Mouse (Mus musculus) forebrain, postnatal 0 days (tissue): ENCODE results near the gene Cdhr4. TPM values are rescaled to one million over a fixed set of nuclear protein-coding genes. Genes with fewer than 3 reads are reported as not detected.

ENCODE experiments used
- ATAC-seq: fragments of 200-750 bp; cut with Nextera tagmentation; 2 replicates; pipeline ENCODE4 v1.8.0; 2017; ENCODE audit warnings: mild to moderate bottlenecking, moderate library complexity
- DNase-seq: peaks from one replicate; pipeline ENCODE4 v3.0.0-alpha.2; 2015
- H3K27ac ChIP-seq: fragments of 300-500 bp; sonication (generic); 2 replicates; pipeline ENCODE4 v1.5.1; 2014; ENCODE audit warnings: low read depth, mild to moderate bottlenecking, antibody characterized with exemption, low read length, moderate library complexity, mixed read lengths
- H3K27me3 ChIP-seq: fragments of 300-500 bp; sonication (generic); 2 replicates; pipeline ENCODE4 v1.6.1; 2014; ENCODE audit warnings: mild to moderate bottlenecking, low read length, mixed read lengths; ENCODE audit not compliant: insufficient read depth
- H3K36me3 ChIP-seq: fragments of 300-500 bp; sonication (generic); 2 replicates; pipeline ENCODE4 v1.6.1; 2014; ENCODE audit warnings: mild to moderate bottlenecking, moderate library complexity; ENCODE audit not compliant: insufficient read depth
- H3K4me1 ChIP-seq: fragments of 300-500 bp; sonication (generic); 2 replicates; pipeline ENCODE4 v1.6.1; 2014; ENCODE audit warnings: antibody characterized with exemption; ENCODE audit not compliant: insufficient read depth
- H3K4me2 ChIP-seq: fragments of 300-500 bp; sonication (generic); 2 replicates; pipeline ENCODE4 v1.6.1; 2014; ENCODE audit warnings: low read depth, mild to moderate bottlenecking, moderate library complexity
- H3K4me3 ChIP-seq: fragments of 300-500 bp; sonication (generic); 2 replicates; pipeline ENCODE4 v1.5.1; 2014; ENCODE audit warnings: low read depth, low read length, mixed read lengths
- H3K9ac ChIP-seq: fragments of 300-500 bp; sonication (generic); 2 replicates; pipeline ENCODE4 v1.6.1; 2014; ENCODE audit warnings: mild to moderate bottlenecking
- H3K9me3 ChIP-seq: fragments of 300-500 bp; sonication (generic); 2 replicates; pipeline ENCODE4 v1.6.1; 2016; ENCODE audit warnings: low read length
- CTCF ChIP-seq: sonication (generic); IDR thresholded peaks from 2 replicates; pipeline ENCODE4 v1.5.1; 2016; ENCODE audit warnings: antibody characterized with exemption, control low read depth, low read depth
- WGBS: fragments of 180-500 bp; shearing (Covaris S2); extraction: QIAGEN DNeasy Blood & Tissue Kit; methylation state at CpG from one replicate; pipeline ENCODE4 v1.1.7; 2014; 5-methylcytosine and 5-hydroxymethylcytosine counted together
- polyA plus RNA-seq: library from polyadenylated mRNA; unstranded; fragments of >200 nt; fragmentation: Nextera tagmentation; extraction: Ambion mirVana; gene quantifications from 2 replicates; pipeline ENCODE4 v1.2.1, GENCODE M21; 2015
- total RNA-seq: library from RNA; depleted of rRNA; stranded (reverse); fragments of >200 nt; gene quantifications from 2 replicates; pipeline ENCODE4 v1.2.3, GENCODE M21; 2014

Cdhr4 gene
- total and polyA plus RNA-seq, 2 experiments from 2014 or later: 0.38 to 4.4 TPM

- WGBS: 62% methylated on average over 9 of the region's 9 CpGs
- Histone ChIP-seq H3K4me3 (peak overlapping the region; percentile 64; the same call in 1 of the 2 replicates), H3K4me1 (peaks cover 5% of the 10 kb centered on the region; the same call in 1 of the 2 replicates), H3K27ac (no peak overlapping the region), H3K9me3 (no peaks in the 10 kb centered on the region), H3K4me2 (peak overlapping the region; percentile 91), H3K27me3 (no peaks in the 10 kb centered on the region), H3K9ac (peak overlapping the region; percentile 55), H3K36me3 (no peaks in the 10 kb centered on the region)
- no peak for TF ChIP-seq CTCF
- DNase-seq (no peak), ATAC-seq (no peak)
Measured at GRCm38 (mm10) chr9:107984754-107985055, 7.6 kb upstream of the Cdhr4 start.

- Histone ChIP-seq H3K9me3 (no peaks in the 10 kb centered on the region), H3K4me1 (peaks cover 5% of the 10 kb centered on the region; the same call in 1 of the 2 replicates), H3K9ac (peak within 1 kb of the TSS; percentile 55), H3K36me3 (no peaks in the 10 kb centered on the region), H3K4me3 (peak within 1 kb of the TSS; percentile 64), H3K4me2 (peak within 1 kb of the TSS; percentile 91), H3K27me3 (no peaks in the 10 kb centered on the region), H3K27ac (peak within 1 kb of the TSS; percentile 58; the same call in 1 of the 2 replicates)
- ATAC-seq (peak; percentile 79), DNase-seq (peak; percentile 73)
- 2% methylated on average over 52 of the region's 58 CpGs for WGBS
- peak; percentile 30 for TF ChIP-seq CTCF
Measured at GRCm38 (mm10) chr9:107985131-107986119, 6.9 kb upstream of the Cdhr4 start, which contains the start of gene Inka1. Gene Inka1, minus strand, starts transcription at chr9:107985879.

- DNase-seq: peak; percentile 80
- H3K4me1 ChIP-seq: peaks cover 5% of the 10 kb centered on the region; the same call in 1 of the 2 replicates
- H3K27ac ChIP-seq: no peak overlapping the region
- H3K4me2 ChIP-seq: peak overlapping the region; percentile 91
- H3K9ac ChIP-seq: no peak overlapping the region
- H3K36me3 ChIP-seq: no peaks in the 10 kb centered on the region
- no peaks in the 10 kb centered on the region for H3K9me3 ChIP-seq
- no peaks in the 10 kb centered on the region for H3K27me3 ChIP-seq
- ATAC-seq: peak; percentile 79
- WGBS: 5% methylated on average over 18 of the region's 18 CpGs
- TF ChIP-seq CTCF: peak; percentile 91
- H3K4me3 ChIP-seq: no peak overlapping the region
Measured at GRCm38 (mm10) chr9:107986376-107986775, 5.9 kb upstream of the Cdhr4 start.

GRCm38 (mm10) chr9:107987950-107988349, 4.3 kb upstream of the Cdhr4 start:
- Histone ChIP-seq H3K27ac (no peak overlapping the region), H3K4me1 (peaks cover 2% of the 10 kb centered on the region; the same call in 1 of the 2 replicates), H3K4me3 (no peak overlapping the region), H3K36me3 (no peaks in the 10 kb centered on the region), H3K4me2 (no peak overlapping the region), H3K27me3 (no peaks in the 10 kb centered on the region), H3K9me3 (no peaks in the 10 kb centered on the region), H3K9ac (no peak overlapping the region)
- 79% methylated on average over 3 of the region's 3 CpGs for WGBS
- DNase-seq (no peak), ATAC-seq (no peak)
- no peak for TF ChIP-seq CTCF

- Histone ChIP-seq H3K9ac (no peak overlapping the region), H3K4me3 (no peak overlapping the region), H3K9me3 (no peaks in the 10 kb centered on the region), H3K27ac (no peak overlapping the region), H3K4me1 (no peaks in the 10 kb centered on the region), H3K36me3 (no peaks in the 10 kb centered on the region), H3K27me3 (no peaks in the 10 kb centered on the region), H3K4me2 (no peak overlapping the region)
- 77% methylated on average over 11 of the region's 11 CpGs for WGBS
- DNase-seq: no peak
- ATAC-seq: no peak
- no peak for TF ChIP-seq CTCF
Measured at GRCm38 (mm10) chr9:107993013-107993412, 716 bp downstream of the Cdhr4 start.

GRCm38 (mm10) chr9:107994464-107994863, 2.2 kb downstream of the Cdhr4 start:
- Histone ChIP-seq H3K9me3 (no peaks in the 10 kb centered on the region), H3K9ac (no peak overlapping the region), H3K4me3 (no peak overlapping the region), H3K4me1 (no peaks in the 10 kb centered on the region), H3K27me3 (no peaks in the 10 kb centered on the region), H3K36me3 (no peaks in the 10 kb centered on the region), H3K4me2 (no peak overlapping the region), H3K27ac (no peak overlapping the region)
- TF ChIP-seq CTCF: no peak
- ATAC-seq: no peak
- whole genome bisulfite sequencing: 78% methylated on average over 2 of the region's 2 CpGs
- DNase-seq: no peak

GRCm38 (mm10) chr9:107995513-107995912, 3.2 kb downstream of the Cdhr4 start:
- ATAC-seq (no peak), DNase-seq (no peak)
- Histone ChIP-seq H3K4me3 (no peak overlapping the region), H3K27me3 (no peaks in the 10 kb centered on the region), H3K9me3 (no peaks in the 10 kb centered on the region), H3K27ac (no peak overlapping the region), H3K4me1 (no peaks in the 10 kb centered on the region), H3K9ac (no peak overlapping the region), H3K36me3 (no peaks in the 10 kb centered on the region), H3K4me2 (no peak overlapping the region)
- TF ChIP-seq CTCF: no peak
- 93% methylated on average over 21 of the region's 21 CpGs for WGBS
